Mouse (Mus musculus) embryonic facial prominence, embryonic 15.5 days (tissue): Measurements from ENCODE around the gene Abi3. TPM values are rescaled to one million over a fixed set of nuclear protein-coding genes. Genes with fewer than 3 reads are reported as not detected.
A peak's percentile ranks its signal among the peaks of the same experiment; 100 is the strongest.

Experiments used
- ATAC-seq: fragments of 200-750 bp; cut with Nextera tagmentation; 2 replicates; pipeline ENCODE4 v1.8.0; 2017; ENCODE audit warnings: low read depth, moderate TSS enrichment; ENCODE audit not compliant: insufficient number of reproducible peaks, low FRiP score, low TSS enrichment
- H3K27ac ChIP-seq: fragments of 300-500 bp; sonication (generic); replicated peaks from 2 replicates; pipeline ENCODE4 v1.5.1; 2015; ENCODE audit warnings: mild to moderate bottlenecking, inconsistent platforms
- H3K27me3 ChIP-seq: fragments of 300-500 bp; sonication (generic); 2 replicates; pipeline ENCODE4 v1.6.1; 2015; ENCODE audit warnings: inconsistent platforms
- H3K36me3 ChIP-seq: fragments of 300-500 bp; sonication (generic); 2 replicates; pipeline ENCODE4 v1.6.1; 2015; ENCODE audit warnings: mild to moderate bottlenecking, inconsistent platforms
- H3K4me1 ChIP-seq: fragments of 300-500 bp; sonication (generic); 2 replicates; pipeline ENCODE4 v1.6.1; 2015; ENCODE audit warnings: inconsistent platforms
- H3K4me2 ChIP-seq: fragments of 300-500 bp; sonication (generic); replicated peaks from 2 replicates; pipeline ENCODE4 v1.6.1; 2015; ENCODE audit warnings: mild to moderate bottlenecking, inconsistent platforms
- H3K4me3 ChIP-seq: fragments of 300-500 bp; sonication (generic); replicated peaks from 2 replicates; pipeline ENCODE4 v1.5.1; 2015; ENCODE audit warnings: mild to moderate bottlenecking, inconsistent platforms
- H3K9ac ChIP-seq: fragments of 300-500 bp; sonication (generic); 2 replicates; pipeline ENCODE4 v1.6.1; 2015; ENCODE audit warnings: inconsistent platforms
- H3K9me3 ChIP-seq: fragments of 300-500 bp; sonication (generic); replicated peaks from 2 replicates; pipeline ENCODE4 v1.6.1; 2016; ENCODE audit warnings: inconsistent platforms
- WGBS: fragments of 180-500 bp; shearing (Covaris S2); methylation state at CpG from one replicate; pipeline ENCODE4 v1.1.7; 2015; 5-methylcytosine and 5-hydroxymethylcytosine counted together
- polyA plus RNA-seq: library from polyadenylated mRNA; unstranded; fragments of >200 nt; fragmentation: Nextera tagmentation; extraction: Ambion mirVana; gene quantifications from 2 replicates; pipeline ENCODE4 v1.2.1, GENCODE M21; 2015

The Abi3 gene
- polyA plus RNA-seq, 1 experiment from 2014 or later, result 9.0 TPM

DNA sequence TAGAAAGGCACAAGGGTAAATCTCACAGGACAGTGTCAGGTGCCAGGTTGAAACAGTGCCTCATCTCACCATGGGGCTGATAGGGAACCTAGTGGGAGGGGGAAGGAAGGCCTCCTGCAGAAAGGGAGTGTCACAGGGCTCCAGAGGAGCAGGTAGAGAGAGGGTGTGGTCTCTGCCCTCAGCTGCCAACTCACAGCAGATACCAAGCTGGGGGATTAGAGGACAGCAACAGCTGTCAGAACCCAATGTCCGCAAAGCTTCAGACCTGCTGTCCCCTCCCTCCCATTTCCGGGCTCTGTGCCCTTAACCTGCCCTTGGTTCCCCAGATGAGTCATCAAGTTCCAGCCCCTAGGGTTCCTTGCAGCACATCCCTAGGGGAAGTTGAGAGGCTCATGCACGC, 36.7 kb downstream of the Abi3 start:
- Histone ChIP-seq H3K9ac (no peak overlapping the region), H3K4me1 (0 out of 2 replicates have a peak, but pooled peaks cover 4% of the 10 kb centered on the region), H3K27ac (no peak overlapping the region), H3K9me3 (peaks cover 7% of the 10 kb centered on the region; the same call in 1 of the 2 replicates), H3K27me3 (no peaks in the 10 kb centered on the region), H3K4me2 (no peak overlapping the region), H3K4me3 (no peak overlapping the region), H3K36me3 (no peaks in the 10 kb centered on the region)
- 22% methylated on average over 3 of the region's 3 CpGs for WGBS
- ATAC-seq, result no peak

DNA sequence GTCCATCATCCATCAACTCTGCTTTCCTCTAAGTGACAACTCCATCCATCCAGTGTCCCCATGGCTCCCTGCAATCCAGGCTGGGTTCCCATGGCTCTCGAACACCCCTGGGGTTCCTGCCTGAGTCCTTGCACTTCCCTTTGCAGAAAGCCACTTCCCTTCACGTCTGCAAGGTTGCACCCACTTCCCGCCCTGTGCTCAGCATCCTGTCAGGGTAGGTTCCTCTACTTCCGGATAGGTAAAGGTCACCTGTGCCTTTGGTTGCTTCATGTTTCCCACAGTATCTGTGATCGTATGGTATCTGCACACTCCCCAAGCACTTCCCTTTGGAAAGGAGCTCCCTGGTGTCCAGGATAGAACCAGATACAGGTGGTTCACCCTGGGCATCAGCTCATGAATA, 37.3 kb downstream of the Abi3 start:
- Histone ChIP-seq H3K4me2 (no peak overlapping the region), H3K9ac (no peak overlapping the region), H3K27ac (no peak overlapping the region), H3K4me1 (0 out of 2 replicates have a peak, but pooled peaks cover 4% of the 10 kb centered on the region), H3K9me3 (peaks cover 7% of the 10 kb centered on the region; the same call in 1 of the 2 replicates), H3K36me3 (no peaks in the 10 kb centered on the region), H3K27me3 (no peaks in the 10 kb centered on the region), H3K4me3 (no peak overlapping the region)
- 66% methylated on average over 5 of the region's 5 CpGs for WGBS
- ATAC-seq, result no peak

GRCm38 (mm10) chr11:95795582-95795981, 46.7 kb downstream of the Abi3 start:
- Histone ChIP-seq H3K9me3 (no peaks in the 10 kb centered on the region), H3K4me2 (no peak overlapping the region), H3K4me3 (no peak overlapping the region), H3K9ac (no peak overlapping the region), H3K36me3 (no peaks in the 10 kb centered on the region), H3K27ac (no peak overlapping the region), H3K4me1 (peaks cover 15% of the 10 kb centered on the region), H3K27me3 (peaks cover 13% of the 10 kb centered on the region; the same call in 1 of the 2 replicates)
- 54% methylated on average over 5 of the region's 5 CpGs for WGBS
- ATAC-seq, result no peak

DNA sequence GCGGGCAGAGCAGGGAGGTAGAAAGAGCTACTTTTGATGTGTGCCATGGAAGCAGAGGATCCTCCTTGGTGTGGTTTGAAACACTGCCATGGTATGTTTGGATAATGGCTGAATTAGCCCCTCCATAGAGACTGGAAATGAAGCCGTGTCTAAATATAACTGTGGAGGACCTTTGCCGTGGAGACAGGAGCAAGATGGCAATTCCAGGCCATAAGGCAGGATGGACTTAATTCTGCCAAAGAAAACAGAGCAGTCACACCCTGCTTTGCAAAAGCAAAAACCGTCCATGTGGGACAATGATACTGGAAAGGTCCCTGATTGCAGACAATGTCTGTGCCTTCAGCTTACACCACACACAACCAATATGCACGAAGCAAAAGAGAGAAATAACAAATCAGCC, 48.1 kb downstream of the Abi3 start:
- Histone ChIP-seq H3K4me2 (no peak overlapping the region), H3K4me1 (peaks cover 15% of the 10 kb centered on the region), H3K27me3 (peaks cover 13% of the 10 kb centered on the region; the same call in 1 of the 2 replicates), H3K4me3 (no peak overlapping the region), H3K36me3 (no peaks in the 10 kb centered on the region), H3K9ac (no peak overlapping the region), H3K27ac (no peak overlapping the region), H3K9me3 (no peaks in the 10 kb centered on the region)
- WGBS, result 50% methylated on average over 5 of the region's 5 CpGs
- peak; percentile 32; the same call in 1 of the 2 replicates for ATAC-seq

DNA sequence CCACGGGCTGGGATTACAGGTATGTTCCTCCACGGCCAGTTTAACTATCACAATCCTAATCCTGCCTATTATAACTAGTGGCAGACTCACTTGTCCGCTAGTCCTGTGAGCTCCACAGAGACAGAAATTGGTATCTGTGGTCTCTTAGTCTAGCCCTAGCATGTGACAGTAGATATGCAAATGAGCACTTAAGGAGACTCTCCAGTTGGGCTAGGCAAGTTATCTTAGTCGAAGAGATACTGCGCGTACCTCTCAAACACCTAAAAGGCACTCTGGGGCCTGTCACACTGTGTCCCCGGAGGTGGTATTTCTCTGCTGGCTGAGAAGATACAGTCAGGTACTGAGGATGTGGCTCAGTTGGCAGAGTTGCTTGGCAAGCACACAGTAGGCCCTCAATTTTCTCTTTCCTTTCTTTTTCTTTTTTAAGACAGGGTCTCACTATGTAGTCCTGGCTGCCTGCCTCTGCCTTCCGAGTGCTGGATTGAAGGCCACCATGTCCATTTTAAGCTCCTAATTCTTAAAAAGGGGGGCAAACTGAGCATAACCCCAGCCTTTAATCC, 49.2 kb downstream of the Abi3 start:
- no peaks in the 10 kb centered on the region for H3K36me3 ChIP-seq
- H3K4me2 ChIP-seq, result no peak overlapping the region
- H3K4me3 ChIP-seq, result no peak overlapping the region
- H3K4me1 ChIP-seq, result peaks cover 15% of the 10 kb centered on the region
- H3K27me3 ChIP-seq, result peaks cover 13% of the 10 kb centered on the region; the same call in 1 of the 2 replicates
- WGBS, result 91% methylated on average over 8 of the region's 8 CpGs
- ATAC-seq, result no peak
- H3K27ac ChIP-seq, result no peak overlapping the region
- no peaks in the 10 kb centered on the region for H3K9me3 ChIP-seq
- no peak overlapping the region for H3K9ac ChIP-seq

- Histone ChIP-seq H3K27me3 (peaks cover 8% of the 10 kb centered on the region; the same call in 1 of the 2 replicates), H3K4me1 (peaks cover 13% of the 10 kb centered on the region), H3K9me3 (no peaks in the 10 kb centered on the region), H3K27ac (no peak overlapping the region), H3K9ac (no peak overlapping the region), H3K4me2 (no peak overlapping the region), H3K4me3 (no peak overlapping the region), H3K36me3 (no peaks in the 10 kb centered on the region)
- no peak for ATAC-seq
- WGBS, result 81% methylated on average over 13 of the region's 13 CpGs
Observed at GRCm38 (mm10) chr11:95791787-95792186, 50.5 kb downstream of the Abi3 start.

GRCm38 (mm10) chr11:95789451-95789891, 52.8 kb downstream of the Abi3 start:
- Histone ChIP-seq H3K36me3 (no peaks in the 10 kb centered on the region), H3K27me3 (no peaks in the 10 kb centered on the region), H3K4me2 (no peak overlapping the region), H3K9me3 (no peaks in the 10 kb centered on the region), H3K4me1 (peaks cover 5% of the 10 kb centered on the region; the same call in 1 of the 2 replicates), H3K27ac (no peak overlapping the region), H3K9ac (no peak overlapping the region), H3K4me3 (no peak overlapping the region)
- no peak for ATAC-seq
- 84% methylated on average over 8 of the region's 8 CpGs for WGBS

- no peaks in the 10 kb centered on the region for H3K27me3 ChIP-seq
- no peak overlapping the region for H3K27ac ChIP-seq
- H3K4me2 ChIP-seq, result no peak overlapping the region
- no peaks in the 10 kb centered on the region for H3K9me3 ChIP-seq
- no peaks in the 10 kb centered on the region for H3K4me1 ChIP-seq
- WGBS, result 85% methylated on average over 6 of the region's 6 CpGs
- H3K4me3 ChIP-seq, result no peak overlapping the region
- no peak overlapping the region for H3K9ac ChIP-seq
- ATAC-seq, result no peak
- H3K36me3 ChIP-seq, result no peaks in the 10 kb centered on the region
Observed at GRCm38 (mm10) chr11:95786511-95786910, 55.8 kb downstream of the Abi3 start.

GRCm38 (mm10) chr11:95785675-95786074, 56.6 kb downstream of the Abi3 start:
- no peak overlapping the region for H3K4me2 ChIP-seq
- WGBS, result 92% methylated on average over 4 of the region's 4 CpGs
- ATAC-seq, result no peak

GRCm38 (mm10) chr11:95783958-95784357, 58.3 kb downstream of the Abi3 start:
- no peaks in the 10 kb centered on the region for H3K36me3 ChIP-seq
- 68% methylated on average over 9 of the region's 9 CpGs for WGBS
- no peak overlapping the region for H3K4me3 ChIP-seq
- H3K27ac ChIP-seq, result no peak overlapping the region
- no peaks in the 10 kb centered on the region for H3K4me1 ChIP-seq
- H3K9me3 ChIP-seq, result no peaks in the 10 kb centered on the region
- no peaks in the 10 kb centered on the region for H3K27me3 ChIP-seq
- no peak for ATAC-seq
- H3K9ac ChIP-seq, result no peak overlapping the region
- no peak overlapping the region for H3K4me2 ChIP-seq

More at GRCm38 (mm10) chr11:95785675-95786074, 56.6 kb downstream of the Abi3 start:
- no peaks in the 10 kb centered on the region for H3K36me3 ChIP-seq
- H3K27me3 ChIP-seq, result no peaks in the 10 kb centered on the region
- no peak overlapping the region for H3K4me3 ChIP-seq
- no peak overlapping the region for H3K27ac ChIP-seq
- no peaks in the 10 kb centered on the region for H3K9me3 ChIP-seq
- H3K4me1 ChIP-seq, result no peaks in the 10 kb centered on the region
- H3K9ac ChIP-seq, result no peak overlapping the region

GRCm38 (mm10) chr11:95783457-95783856, 58.8 kb downstream of the Abi3 start:
- no peak overlapping the region for H3K9ac ChIP-seq
- H3K4me3 ChIP-seq, result no peak overlapping the region
- H3K9me3 ChIP-seq, result no peaks in the 10 kb centered on the region
- H3K27me3 ChIP-seq, result no peaks in the 10 kb centered on the region
- no peak overlapping the region for H3K27ac ChIP-seq
- H3K4me2 ChIP-seq, result no peak overlapping the region
- no peaks in the 10 kb centered on the region for H3K4me1 ChIP-seq
- no peaks in the 10 kb centered on the region for H3K36me3 ChIP-seq
- WGBS, result 63% methylated on average over 4 of the region's 4 CpGs
- no peak for ATAC-seq

GRCm38 (mm10) chr11:95781557-95781956, 60.7 kb downstream of the Abi3 start:
- no peak overlapping the region for H3K27ac ChIP-seq
- WGBS, result 84% methylated on average over 11 of the region's 11 CpGs

More at GRCm38 (mm10) chr11:95781557-95781956, 60.7 kb downstream of the Abi3 start:
- Histone ChIP-seq H3K4me3 (no peak overlapping the region), H3K4me1 (no peaks in the 10 kb centered on the region), H3K9ac (no peak overlapping the region), H3K27me3 (no peaks in the 10 kb centered on the region), H3K36me3 (no peaks in the 10 kb centered on the region), H3K4me2 (no peak overlapping the region), H3K9me3 (no peaks in the 10 kb centered on the region)
- no peak for ATAC-seq
